Mouse (Mus musculus): Measurements from ENCODE around the gene Fam228a. TPM values are rescaled to one million over a fixed set of nuclear protein-coding genes. Genes with fewer than 3 reads are reported as not detected.
"Not testable (repeated sequence)": the region's sequence is repeated elsewhere in the genome, so short reads cannot be mapped to it uniquely, and the experiment has no call there.

Gene Fam228a
- polyA plus RNA-seq (2012; rRNA removed), result not detected in 2 replicates

DNA sequence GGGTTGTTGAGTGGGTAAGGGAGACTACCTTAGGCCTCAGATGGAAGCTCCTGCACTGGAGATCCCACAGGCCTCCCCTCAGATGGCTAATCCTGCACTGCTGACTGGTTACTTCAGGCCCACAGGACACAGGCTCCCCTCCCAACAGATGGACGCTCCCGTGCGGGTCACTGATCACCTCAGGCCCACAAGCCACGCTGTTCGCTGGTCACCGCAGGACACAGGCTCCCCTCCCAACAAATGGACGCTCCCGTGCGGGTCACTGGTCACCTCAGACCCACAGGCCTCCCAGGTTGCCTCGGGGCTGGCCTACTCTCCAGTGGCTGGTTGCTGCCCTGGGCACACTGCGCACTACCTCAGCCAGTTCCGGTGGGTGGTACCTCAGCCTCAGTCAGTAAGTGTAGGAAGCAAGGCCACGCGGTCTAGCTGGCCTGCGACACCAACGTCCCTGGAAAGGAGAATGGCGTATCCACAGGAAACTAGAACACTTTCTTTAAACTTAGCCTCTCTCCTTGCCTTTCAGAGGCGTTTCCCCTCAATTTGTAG is at the start of gene Fam228a:
Gene Fam228a, minus strand, starts transcription at position 400 of the 546 bp plus-strand sequence.
- 90% methylated on average over 18 of the region's 18 CpGs for WGBS

DNA sequence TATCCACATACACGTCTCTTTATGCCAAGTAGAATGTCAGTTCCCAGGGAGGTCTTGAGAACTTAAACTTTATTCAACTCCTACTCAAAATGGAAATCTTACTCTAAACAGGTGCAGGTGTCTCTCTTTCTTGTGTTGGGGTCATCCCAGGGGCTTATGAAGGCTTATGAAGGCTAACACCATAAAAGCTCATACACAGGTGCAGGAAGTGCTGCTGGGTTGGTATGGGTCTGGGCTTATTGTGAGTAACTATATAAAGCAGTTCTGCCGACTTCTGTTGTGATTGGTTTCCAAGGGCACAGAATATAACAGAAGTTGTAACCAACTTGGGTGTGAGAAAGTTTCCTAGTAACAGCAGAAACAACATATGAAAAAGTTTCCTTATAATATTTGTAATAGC is 46.2 kb upstream of the Fam228a start:
- Histone ChIP-seq H3K27ac (ENCODE audit: insufficient read depth, low read depth, low read length) (no peak overlapping the region), H3K36me3 (ENCODE audit: control insufficient read depth, insufficient read depth, low read length) (no peaks in the 10 kb centered on the region), H3K4me3 (ENCODE audit: low read depth, low read length) (no peak overlapping the region), H3K27me3 (ENCODE audit: control insufficient read depth, insufficient read depth, low read length) (no peaks in the 10 kb centered on the region), H3K4me1 (ENCODE audit: control insufficient read depth, insufficient read depth, insufficient read length, low read length) (no peaks in the 10 kb centered on the region)
- WGBS, result 55% methylated on average over 2 of the region's 2 CpGs
- TF ChIP-seq CTCF (IDR thresholded peaks at IDR 0.05; ENCODE audit: extremely low read depth, insufficient read length, insufficient replicate concordance, low read depth, low read length), result no peak
- TF ChIP-seq POLR2A (IDR thresholded peaks at IDR 0.05; ENCODE audit: low read depth, low read length), result no peak

More for the DNA sequence above, at the start of gene Fam228a:
- H3K36me3 ChIP-seq (ENCODE audit: control insufficient read depth, insufficient read depth, low read length), result no peaks in the 10 kb centered on the region
- no peak within 1 kb of the TSS for H3K4me3 ChIP-seq (ENCODE audit: low read depth, low read length)
- no peak within 1 kb of the TSS for H3K27ac ChIP-seq (ENCODE audit: insufficient read depth, low read depth, low read length)
- H3K4me1 ChIP-seq (ENCODE audit: control insufficient read depth, insufficient read depth, insufficient read length, low read length), result no peaks in the 10 kb centered on the region; the same call in 1 of the 2 replicates
- no peaks in the 10 kb centered on the region for H3K27me3 ChIP-seq (ENCODE audit: control insufficient read depth, insufficient read depth, low read length)
- TF ChIP-seq POLR2A (IDR thresholded peaks at IDR 0.05; ENCODE audit: low read depth, low read length) (no peak), CTCF (IDR thresholded peaks at IDR 0.05; ENCODE audit: extremely low read depth, insufficient read length, insufficient replicate concordance, low read depth, low read length) (no peak)

DNA sequence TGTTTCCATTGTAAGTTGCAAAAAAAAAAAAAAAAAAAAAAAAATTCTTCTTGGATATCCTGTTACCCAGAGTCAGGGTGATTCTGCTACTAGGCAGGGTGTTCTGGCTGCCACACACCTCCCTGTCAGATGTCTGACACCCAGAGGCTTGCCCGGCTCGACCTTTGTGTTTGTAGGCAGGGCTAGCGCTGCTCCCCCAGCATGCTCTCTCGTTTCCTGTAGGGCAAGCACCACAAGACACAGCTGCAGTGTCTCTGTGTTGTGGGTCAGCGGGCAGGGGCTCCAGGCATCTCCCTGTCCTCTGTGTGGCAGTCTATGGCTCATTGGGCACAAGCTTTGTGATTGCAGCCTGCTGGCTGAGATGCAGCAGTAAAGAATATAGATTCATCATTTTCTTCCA is 45.4 kb upstream of the Fam228a start:
- Histone ChIP-seq H3K4me3 (ENCODE audit: low read depth, low read length) (no peak overlapping the region), H3K27me3 (ENCODE audit: control insufficient read depth, insufficient read depth, low read length) (no peaks in the 10 kb centered on the region), H3K4me1 (ENCODE audit: control insufficient read depth, insufficient read depth, insufficient read length, low read length) (no peaks in the 10 kb centered on the region), H3K27ac (ENCODE audit: insufficient read depth, low read depth, low read length) (no peak overlapping the region), H3K36me3 (ENCODE audit: control insufficient read depth, insufficient read depth, low read length) (no peaks in the 10 kb centered on the region)
- WGBS, result 40% methylated on average over 5 of the region's 5 CpGs
- no peak for TF ChIP-seq POLR2A (IDR thresholded peaks at IDR 0.05; ENCODE audit: low read depth, low read length)
- TF ChIP-seq CTCF (IDR thresholded peaks at IDR 0.05; ENCODE audit: extremely low read depth, insufficient read length, insufficient replicate concordance, low read depth, low read length), result no peak

DNA sequence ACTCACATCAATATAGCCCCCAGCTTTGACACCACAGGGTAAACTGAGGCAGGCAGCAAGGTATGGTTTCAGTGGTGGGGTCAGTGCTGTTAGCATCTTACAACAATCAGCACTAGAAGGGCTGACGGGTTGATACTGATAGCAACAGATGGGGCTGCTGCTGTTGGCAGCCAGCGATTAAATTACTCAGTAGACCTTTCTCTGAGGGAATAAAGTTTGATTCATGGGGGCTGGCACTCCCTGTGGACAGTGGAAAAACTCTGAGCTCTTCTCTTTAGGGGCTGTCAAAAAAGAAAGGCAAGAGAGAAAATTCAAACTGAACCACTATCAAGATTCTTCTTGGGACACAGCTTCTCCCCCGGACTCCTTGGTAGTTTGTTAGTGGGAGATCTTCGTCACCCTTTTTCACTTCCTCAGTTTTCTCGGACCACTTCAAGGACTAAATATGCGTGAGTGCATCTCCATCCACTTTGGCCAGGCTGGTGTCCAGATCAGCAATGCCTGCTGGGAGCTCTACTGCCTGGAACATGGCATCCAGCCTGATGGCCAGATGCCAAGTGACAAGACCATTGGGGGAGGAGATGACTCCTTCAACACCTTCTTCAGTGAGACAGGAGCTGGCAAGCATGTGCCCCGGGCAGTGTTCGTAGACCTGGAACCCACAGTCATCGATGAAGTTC is 43.6 kb upstream of the Fam228a start:
- 86% methylated on average over 9 of the region's 9 CpGs for WGBS
- H3K4me1 ChIP-seq (ENCODE audit: control insufficient read depth, insufficient read depth, insufficient read length, low read length); H3K4me3 ChIP-seq (ENCODE audit: low read depth, low read length); H3K27me3 ChIP-seq (ENCODE audit: control insufficient read depth, insufficient read depth, low read length); H3K27ac ChIP-seq (ENCODE audit: insufficient read depth, low read depth, low read length); H3K36me3 ChIP-seq (ENCODE audit: control insufficient read depth, insufficient read depth, low read length): not testable (repeated sequence)

DNA sequence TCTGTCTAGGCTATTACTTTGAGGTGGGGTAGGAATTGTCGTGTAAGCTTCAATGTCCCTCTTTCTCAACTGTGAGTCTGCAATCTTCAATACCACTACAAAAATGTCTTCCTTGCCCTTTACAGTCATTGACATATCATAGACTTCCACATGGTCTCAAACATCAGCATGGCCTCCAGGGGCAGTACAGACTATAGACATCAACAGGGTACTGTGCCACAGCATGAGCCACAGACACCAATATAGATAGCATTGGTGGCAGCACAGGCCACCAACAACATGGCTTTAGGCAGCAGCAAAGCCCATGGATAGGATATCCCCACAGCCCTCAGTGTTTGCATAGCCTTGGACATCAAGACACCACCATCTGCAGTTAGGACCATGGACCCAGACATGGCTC is 43.0 kb upstream of the Fam228a start:
- 85% methylated on average over 1 of the region's 1 CpGs for WGBS
- Histone ChIP-seq H3K4me3 (ENCODE audit: low read depth, low read length) (no peak overlapping the region), H3K27me3 (ENCODE audit: control insufficient read depth, insufficient read depth, low read length) (no peaks in the 10 kb centered on the region), H3K36me3 (ENCODE audit: control insufficient read depth, insufficient read depth, low read length) (no peaks in the 10 kb centered on the region), H3K27ac (ENCODE audit: insufficient read depth, low read depth, low read length) (no peak overlapping the region), H3K4me1 (ENCODE audit: control insufficient read depth, insufficient read depth, insufficient read length, low read length) (no peaks in the 10 kb centered on the region)
- TF ChIP-seq POLR2A (IDR thresholded peaks at IDR 0.05; ENCODE audit: low read depth, low read length) (no peak), CTCF (IDR thresholded peaks at IDR 0.05; ENCODE audit: extremely low read depth, insufficient read length, insufficient replicate concordance, low read depth, low read length) (no peak)

DNA sequence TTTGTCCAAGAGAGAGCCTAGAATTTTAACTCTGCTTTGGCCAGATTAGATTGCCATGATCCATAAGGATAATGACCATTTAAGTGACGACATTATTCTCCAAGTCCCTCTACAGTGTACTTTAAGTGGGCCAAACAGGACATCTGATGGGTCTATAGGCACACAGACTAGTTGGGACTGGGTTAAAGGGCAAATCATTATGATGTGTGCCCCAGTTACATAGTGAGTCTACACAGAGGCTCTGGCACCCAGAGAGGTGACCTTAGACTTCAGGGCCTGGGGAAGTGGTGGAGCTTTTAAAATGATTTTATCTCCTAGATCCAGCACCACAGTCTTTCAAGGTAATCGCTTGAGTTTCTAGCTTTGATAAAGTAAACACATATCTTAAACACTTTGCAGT is 42.0 kb upstream of the Fam228a start:
- TF ChIP-seq CTCF (IDR thresholded peaks at IDR 0.05; ENCODE audit: extremely low read depth, insufficient read length, insufficient replicate concordance, low read depth, low read length) (no peak), POLR2A (IDR thresholded peaks at IDR 0.05; ENCODE audit: low read depth, low read length) (no peak)
- Histone ChIP-seq H3K4me3 (ENCODE audit: low read depth, low read length) (no peak overlapping the region), H3K36me3 (ENCODE audit: control insufficient read depth, insufficient read depth, low read length) (no peaks in the 10 kb centered on the region), H3K27ac (ENCODE audit: insufficient read depth, low read depth, low read length) (no peak overlapping the region), H3K4me1 (ENCODE audit: control insufficient read depth, insufficient read depth, insufficient read length, low read length) (no peaks in the 10 kb centered on the region), H3K27me3 (ENCODE audit: control insufficient read depth, insufficient read depth, low read length) (no peaks in the 10 kb centered on the region)
- WGBS, result 58% methylated on average over 2 of the region's 2 CpGs

DNA sequence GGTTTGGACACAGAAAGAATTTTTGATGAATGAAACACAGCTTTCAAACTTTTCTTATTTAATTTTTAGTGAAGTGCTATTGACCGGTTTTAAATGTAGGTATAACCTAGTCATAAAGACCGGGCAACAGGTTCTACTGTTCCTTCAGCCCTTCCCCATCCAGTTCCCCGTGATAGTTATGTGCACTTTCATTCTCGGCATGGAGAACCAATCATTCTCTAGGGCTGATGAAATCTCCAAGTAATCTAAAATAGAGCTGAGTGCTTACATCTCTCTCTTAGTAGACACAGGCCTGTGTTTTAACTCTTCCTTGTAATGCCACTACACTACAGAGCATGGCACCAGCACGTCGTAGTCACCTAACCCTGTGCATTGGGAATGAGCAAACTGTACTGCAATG is 39.5 kb upstream of the Fam228a start:
- Histone ChIP-seq H3K4me1 (ENCODE audit: control insufficient read depth, insufficient read depth, insufficient read length, low read length) (no peaks in the 10 kb centered on the region), H3K36me3 (ENCODE audit: control insufficient read depth, insufficient read depth, low read length) (no peaks in the 10 kb centered on the region), H3K4me3 (ENCODE audit: low read depth, low read length) (no peak overlapping the region), H3K27me3 (ENCODE audit: control insufficient read depth, insufficient read depth, low read length) (no peaks in the 10 kb centered on the region), H3K27ac (ENCODE audit: insufficient read depth, low read depth, low read length) (no peak overlapping the region)
- no peak for TF ChIP-seq POLR2A (IDR thresholded peaks at IDR 0.05; ENCODE audit: low read depth, low read length)
- no peak for TF ChIP-seq CTCF (IDR thresholded peaks at IDR 0.05; ENCODE audit: extremely low read depth, insufficient read length, insufficient replicate concordance, low read depth, low read length)
- WGBS, result 78% methylated on average over 6 of the region's 6 CpGs

All from small intestine, adult 2 months (tissue).